Mouse (Mus musculus): ENCODE measurements at regions not wholly inside any gene's neighbourhood (a gene's known extent, or its start where the extent isn't known, plus 50 kb on each side); places are given as distances from the start of the nearest gene placed in this dataset.
A peak's percentile ranks its signal among the peaks of the same experiment; 100 is the strongest.

DNA sequence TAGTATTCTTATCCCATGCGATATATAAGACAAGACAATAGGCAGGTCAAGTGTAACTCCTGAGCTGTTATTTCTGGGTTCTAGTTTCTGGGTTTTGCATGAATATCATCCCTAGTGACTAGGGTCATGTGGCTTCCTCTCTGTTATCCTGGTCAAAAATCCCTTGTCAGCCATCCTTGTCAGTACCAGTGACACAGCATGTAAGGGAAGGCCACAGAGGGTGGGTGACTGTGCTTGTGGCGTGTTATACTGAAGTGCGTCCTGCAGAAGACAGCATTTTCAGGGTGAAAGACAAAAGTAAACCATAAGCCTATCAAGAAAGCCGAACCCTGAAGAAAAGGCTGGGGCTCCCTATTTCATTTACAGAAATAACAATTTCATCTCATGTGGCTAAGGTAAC is 50.7 kb upstream of the Echdc3 start:
- no peak for DNase-seq (ENCODE audit: low spot score)

DNA sequence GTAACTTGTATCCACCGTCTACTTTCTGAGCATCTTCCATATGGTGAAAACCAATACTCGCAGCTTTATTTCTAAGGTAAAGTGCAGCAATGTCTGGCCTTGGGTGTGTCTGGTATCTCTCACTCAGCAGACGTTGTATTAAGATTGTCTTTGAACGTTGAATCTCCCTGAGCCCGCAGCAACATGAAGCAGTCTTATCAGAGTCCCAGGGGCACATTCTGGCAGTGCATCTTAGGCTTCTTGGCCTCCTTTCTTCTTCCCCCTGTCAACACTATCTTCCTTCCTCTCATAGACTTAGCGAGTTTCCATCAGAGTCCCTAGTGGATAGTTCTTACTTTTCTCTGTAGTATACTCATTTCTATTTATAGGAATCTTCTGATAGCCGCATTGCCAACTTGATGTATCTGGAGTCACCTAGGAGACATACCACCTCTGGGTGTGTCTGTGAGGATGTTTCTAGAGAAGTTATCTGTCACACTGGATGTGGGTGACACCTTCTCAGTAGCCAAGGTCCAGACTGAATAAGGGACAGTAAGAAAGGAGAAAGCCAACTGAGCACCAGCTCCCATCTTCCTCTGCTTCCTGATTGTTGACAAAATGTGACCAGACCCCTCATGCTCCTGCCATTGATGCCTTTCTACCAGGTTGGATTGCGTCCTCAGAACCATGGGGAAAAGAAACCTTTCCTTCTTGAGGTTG is 51.4 kb upstream of the Echdc3 start:
- no peak for DNase-seq (ENCODE audit: low spot score)

DNA sequence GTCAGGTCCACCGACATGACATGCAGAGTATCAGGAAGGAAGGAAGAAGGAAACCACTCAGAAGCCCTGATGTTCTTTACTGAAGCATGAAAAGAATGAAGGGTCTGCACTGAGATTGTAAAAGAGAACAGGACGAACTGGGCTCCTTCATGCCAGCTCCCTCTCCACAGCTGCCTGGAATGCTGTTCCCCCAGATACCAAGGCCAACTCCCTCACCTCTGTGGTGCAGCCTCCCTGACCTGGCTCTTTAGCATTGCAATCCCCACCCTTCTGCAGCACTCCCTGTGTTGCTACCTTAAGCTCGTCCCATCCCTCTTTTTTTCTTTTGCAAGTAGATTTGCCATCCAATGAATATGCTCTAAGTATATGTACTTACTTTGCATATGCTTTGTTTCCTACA is 52.3 kb upstream of the Echdc3 start:
- no peak for DNase-seq (ENCODE audit: low spot score)

DNA sequence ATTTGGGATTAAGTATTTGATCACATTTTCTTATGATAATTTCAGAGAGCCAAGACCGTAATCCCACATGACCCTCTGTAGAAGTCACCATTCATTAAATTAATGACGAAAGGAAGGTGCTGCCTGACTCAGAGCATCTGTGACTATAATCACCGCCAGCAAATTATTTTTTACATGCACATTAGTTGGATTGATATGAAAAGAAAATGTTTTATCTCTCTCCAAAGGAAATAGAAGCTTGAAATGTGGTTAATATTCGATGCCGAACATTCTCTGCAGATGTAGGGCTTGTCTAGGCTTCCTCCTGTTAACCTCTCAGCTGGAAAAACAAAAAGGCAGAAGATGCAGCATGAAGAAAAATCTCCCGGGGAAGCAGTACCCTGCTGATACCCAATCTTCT is 54.2 kb upstream of the Echdc3 start:
- no peak for DNase-seq (ENCODE audit: low spot score)

DNA sequence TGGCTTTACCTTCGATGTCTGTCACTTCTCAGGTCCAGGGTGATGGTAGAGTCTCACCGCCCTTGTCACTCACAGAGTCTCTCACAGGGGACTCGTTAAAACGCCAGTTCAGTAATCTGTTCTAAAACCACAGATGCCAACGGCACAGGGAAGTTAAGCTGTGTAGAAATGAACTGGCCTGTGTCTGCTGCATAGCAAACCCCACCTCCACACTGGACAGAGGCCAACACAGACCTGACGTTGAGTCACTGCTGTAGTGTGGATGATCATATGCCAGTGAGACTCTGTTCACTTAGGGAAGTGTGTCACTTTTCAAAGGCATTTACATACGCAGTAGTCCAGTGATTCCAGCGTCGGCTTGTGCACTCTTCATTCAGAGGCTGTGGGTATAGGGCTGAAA is 54.7 kb upstream of the Echdc3 start:
- peak; percentile 64 for DNase-seq (ENCODE audit: low spot score)

DNA sequence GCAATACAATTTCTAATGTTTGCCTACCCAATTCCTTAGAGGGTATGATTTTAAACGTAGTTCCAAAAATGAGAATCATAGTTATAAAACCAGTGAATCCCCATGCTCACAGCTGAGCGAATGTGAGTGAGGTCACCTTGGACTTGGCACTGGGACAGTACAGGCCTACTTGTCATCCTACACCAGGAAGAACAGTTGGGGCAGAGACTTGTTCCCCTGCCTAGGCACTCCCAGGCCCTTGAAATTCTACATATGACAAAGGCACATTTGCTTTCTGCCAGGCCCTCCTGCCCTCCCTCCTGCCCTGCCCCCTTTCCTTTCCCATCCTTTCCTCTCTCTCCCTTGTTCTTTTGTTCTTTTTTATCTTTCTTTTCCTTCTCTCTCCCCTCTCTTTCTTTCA is 50.0 kb upstream of the Usp6nl start:
- no peak for DNase-seq (ENCODE audit: low spot score)

Measured in MN1 (cell line).